Mouse (Mus musculus) monocyte, adult 59 days (primary cell): ENCODE data around the gene Rpl18. TPM values are rescaled to one million over a fixed set of nuclear protein-coding genes. Genes with fewer than 3 reads are reported as not detected.

Source experiments
- total RNA-seq, 2 experiments: library from RNA; stranded (reverse); gene quantifications; one replicate each; pipeline ENCODE4 v1.2.4; 2023

The Rpl18 gene
- 1,000 to 10,000 TPM; 1,433 to 1,476 TPM for total RNA-seq

DNA sequence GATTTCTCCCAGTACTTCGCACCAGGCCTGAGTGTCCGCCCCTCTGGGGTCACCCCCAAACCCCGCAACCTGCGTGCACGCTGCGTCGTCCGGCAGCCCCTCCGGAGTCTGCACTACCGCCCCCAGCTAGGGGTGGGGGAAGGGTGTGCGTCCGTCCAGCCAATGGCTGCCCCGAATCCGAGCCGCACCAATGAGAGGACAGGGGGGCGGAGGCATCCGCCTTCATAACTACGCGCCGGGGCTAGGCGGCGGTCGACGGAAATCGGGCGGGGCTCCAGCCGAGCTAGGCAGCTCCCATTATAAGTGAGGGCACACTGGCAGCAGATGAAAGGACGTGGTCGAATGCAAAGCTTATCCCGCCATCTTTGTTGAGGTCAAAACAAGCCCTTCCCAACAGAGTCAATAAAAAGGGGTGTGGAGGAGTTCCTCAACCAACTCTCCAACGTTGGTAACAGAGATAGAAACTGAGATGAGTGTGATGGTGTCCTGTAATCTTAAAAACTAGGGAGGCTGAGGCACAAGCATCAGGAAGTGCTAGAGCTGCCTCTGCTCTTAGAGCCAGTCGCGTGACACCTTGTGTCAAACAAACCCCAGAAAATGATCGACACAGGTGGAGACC lies at the start of gene Rpl18:
Rpl18 (plus strand) TSS at position 368 of the 619 bp plus-strand sequence.

DNA sequence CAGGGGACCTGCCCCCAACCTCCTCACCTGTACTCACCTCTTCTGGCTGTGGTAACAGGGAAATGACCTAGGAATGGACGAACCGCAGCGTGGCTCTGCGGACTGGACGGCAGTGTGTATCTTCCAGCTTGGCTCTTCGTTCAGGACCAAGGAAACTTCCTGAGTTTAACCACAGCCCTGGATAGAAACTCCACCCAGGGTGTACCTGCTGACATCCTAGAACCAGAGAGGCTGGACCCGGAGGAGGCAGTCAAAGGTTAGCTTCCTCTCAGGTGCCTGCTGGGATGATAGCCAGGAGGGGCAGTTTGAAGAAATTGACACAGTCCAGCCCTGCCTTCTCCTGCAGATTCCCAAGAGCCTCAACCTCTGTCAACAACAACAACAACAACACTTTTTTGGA lies 49.1 kb upstream of the Rpl18 start, which contains the start of gene Fut2:
Fut2 (minus strand) TSS at position 234 of the 400 bp plus-strand sequence.

DNA sequence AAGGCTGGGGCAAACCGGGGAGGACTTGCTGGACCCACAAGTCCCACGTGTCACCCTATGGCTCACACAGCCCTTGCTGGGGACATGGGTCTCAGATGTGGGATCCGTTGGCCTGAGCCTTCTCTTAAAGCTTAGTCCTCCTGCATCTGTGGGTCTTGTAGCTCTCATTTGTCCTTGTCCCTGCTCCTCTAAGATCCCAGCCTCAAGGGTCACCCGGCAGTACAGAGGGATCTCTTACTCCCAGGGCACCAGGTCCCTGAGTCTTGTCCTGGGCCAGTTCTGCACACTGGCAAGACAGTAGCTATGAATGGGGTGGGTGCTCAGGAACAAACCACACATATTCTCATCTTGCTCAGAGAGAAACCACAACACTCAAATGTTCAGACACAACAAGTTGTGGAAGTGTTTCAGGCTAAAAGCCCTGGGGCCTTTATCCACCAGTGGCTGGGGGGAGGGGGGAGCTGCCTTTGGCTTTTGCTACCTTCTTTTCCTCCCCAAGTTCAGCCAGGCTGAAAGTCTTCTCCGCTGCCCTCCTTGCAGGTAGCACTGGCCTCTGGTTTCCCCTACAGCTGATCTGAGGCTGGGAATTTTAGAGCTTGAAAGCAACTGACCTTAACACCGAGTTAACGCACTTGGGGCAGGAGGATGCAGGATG lies 31.7 kb upstream of the Rpl18 start, which contains the start of gene Ntn5:
Ntn5 (plus strand) TSS at position 627 of the 655 bp plus-strand sequence.

DNA sequence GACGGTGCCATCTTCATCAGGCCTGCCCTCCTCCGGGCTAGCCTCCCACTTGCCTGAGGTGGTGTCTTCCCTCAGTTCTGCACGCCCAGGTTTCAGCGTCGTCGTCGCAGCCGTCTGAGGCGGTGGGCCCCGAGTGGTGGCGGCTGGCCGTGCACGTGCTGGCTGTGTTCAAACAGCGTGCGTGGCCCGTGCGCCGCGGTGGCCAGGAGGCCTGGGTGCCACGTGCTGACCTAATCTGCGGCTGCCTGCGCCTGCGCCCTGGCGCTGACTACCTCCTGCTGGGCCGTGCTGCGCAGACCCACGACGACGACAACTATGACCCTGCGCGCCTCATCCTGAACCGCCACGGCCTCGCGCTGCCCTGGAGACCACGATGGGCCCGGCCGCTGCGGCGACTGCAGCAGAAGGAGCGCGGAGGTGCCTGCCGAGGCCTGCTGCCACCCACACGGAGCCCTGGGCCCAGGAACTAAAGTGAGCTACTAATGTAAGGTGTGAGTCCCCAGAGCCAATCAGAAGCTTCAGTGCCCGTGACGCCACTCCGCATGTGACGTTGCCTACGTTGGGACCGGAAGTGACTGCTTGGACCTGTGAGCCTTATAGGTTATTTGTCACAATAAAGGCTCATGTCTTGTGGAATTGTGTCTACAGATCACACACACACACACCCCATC lies 21.2 kb upstream of the Rpl18 start, which contains the start of gene Sec1:
Sec1 (minus strand) TSS at position 482 of the 671 bp plus-strand sequence.

DNA sequence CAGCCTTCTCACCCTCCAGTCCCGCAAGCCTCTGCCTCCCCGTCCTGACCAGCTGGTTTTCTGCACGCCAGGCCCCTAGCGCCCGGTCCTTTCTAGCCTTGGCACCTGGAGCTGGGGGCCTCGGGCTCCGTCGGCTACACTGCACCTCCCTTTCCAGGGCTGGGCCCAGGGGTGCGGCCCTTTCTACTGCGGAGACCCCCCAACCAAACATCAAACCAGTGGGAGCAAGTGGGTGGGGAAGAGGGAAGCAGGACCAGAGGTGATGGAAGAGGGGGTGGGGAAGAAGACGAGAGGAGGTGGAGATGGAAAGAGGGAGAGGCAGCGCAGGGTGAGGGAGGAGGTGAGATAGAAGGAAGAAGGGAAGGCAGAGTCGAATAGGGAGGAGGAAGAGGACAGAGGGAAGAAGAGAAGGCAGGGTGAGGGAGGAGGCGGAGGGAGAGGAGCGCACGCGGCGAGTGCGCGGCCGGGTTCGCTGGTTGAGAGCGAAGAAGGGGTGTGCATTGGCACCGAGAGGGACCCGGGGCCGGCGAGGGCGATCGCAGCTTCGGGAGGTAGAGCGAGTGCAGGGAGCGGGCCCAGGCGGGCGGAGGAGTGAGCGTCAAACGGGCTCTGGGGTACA lies 15.6 kb upstream of the Rpl18 start, which contains the start of gene Car11:
Car11 (plus strand) TSS at position 321 of the 619 bp plus-strand sequence.

DNA sequence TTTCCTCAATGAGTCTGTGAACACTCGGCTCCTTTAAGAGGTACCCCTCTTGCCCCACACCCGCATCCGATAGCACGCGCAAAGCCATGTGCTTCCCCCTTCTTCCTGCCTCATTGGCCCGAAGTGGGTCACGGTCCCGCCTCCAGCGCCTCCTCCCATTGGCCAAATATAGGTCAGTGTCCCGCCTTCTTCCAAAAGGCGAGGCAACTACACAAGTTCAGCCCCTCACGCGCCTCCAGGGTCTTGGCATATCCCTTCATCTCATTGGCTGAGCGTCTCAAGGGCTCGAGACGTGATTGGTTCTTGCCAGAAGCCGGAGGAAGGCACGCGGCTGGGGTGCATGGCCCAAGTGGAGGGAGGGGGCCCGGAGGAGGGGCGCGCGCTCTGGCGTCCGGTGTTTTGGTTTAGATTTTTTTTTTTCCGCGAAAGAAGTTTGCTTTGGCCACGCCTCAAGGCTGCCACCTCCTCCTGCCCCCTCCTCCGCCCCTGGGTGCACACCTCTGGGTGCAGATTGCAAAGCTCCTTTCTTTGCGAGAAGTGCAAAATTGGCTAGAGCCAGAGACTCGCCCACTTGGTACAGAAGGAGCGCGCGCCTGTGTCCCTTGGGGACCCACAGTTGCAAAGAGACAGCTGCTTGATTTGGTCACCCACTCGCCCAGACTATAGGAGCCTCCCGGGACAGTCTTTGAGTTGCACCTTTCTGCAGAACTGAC lies 10.4 kb upstream of the Rpl18 start, which contains the start of gene Dbp:
Dbp (plus strand) TSS at position 359 of the 713 bp plus-strand sequence.

DNA sequence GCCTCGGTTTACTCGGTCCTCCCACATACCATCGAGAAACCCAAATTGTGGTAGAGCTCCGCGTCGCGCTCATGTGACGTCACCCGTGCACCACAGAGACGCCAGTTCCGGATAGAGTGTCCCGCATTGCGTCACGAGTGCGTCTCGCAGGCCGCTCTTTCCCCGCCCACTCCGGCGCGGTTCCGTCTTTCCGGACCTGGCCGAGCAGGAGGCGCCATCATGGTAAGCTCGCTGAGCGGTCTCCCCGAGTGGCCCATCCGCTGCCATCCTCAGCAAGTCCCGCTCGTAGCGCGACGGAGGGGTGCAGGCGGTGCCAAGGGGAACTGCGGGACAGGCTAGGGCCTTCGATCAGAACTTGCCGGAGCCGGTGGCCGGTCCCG lies 2.7 kb downstream of the Rpl18 start, which contains the start of gene Sphk2:
Sphk2 (minus strand) TSS at position 85 of the 380 bp plus-strand sequence.

DNA sequence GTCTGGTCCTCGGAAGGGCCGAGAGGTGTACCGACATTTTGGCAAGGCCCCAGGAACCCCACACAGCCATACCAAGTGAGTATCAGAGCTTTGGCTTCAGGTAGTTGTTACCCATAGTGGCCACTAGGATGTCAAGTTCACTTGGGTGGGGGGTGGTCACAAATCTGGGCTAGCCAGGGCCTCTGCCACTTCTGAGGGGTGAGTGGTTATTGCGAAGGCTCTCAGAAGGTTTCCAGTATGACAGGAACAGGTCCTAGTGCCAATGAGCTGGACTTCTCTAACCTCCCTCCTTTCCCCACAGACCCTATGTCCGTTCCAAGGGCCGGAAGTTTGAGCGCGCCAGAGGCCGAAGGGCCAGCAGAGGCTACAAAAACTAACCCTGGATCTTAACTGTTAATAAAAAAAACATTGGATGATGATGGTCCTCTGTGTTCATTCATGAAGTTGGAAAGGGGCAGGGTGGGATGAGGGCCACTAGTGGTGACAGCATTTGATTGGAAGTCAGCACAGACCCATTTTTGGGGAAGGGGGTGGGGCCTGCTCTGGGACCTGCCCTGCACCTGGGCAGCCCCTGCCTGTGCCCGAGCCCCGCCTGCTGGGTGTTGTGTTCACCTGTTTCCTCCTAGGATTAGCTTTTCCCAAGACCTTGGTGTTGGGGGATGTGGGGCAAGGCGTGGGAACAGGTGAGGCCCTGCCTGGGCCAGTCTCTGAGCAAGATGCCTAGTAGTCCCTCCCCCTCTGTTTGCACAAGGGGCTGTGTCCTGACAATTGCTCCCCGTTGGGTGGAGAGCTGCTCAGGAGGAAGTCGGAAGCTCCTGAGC lies 5.4 kb downstream of the Rpl18 start, which contains the start of gene Fam83e:
Fam83e (plus strand) TSS at position 800 of the 821 bp plus-strand sequence.

DNA sequence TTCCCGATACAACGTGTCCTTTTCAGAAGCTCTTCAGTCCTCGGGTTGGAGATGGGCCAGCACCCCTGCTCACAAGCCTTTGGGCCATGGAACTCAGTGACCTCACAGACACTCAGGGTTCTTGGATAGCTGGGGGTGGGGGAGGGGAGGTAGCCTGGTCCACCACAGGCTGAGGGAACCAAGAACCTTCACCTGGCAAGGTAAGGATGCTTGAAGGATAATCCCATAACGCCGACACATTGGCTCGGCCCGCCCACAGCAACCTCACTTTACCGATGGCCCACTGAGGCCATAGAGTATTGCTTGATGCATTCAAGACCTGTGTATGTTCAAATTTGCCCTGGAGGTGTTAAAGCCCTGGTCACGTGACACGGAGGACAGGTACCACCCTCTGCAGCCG lies 10.5 kb downstream of the Rpl18 start, which contains the start of gene Spaca4:
Spaca4 (minus strand) TSS at position 101 of the 400 bp plus-strand sequence.

Other genes starting within 250 kb of the Rpl18 start
- gene Bax, start 248.6 kb upstream of the Rpl18 start, total RNA-seq = 100 to 1,000 TPM; 111 to 121 TPM
- not detected for gene Tulp2, start 233.6 kb upstream of the Rpl18 start, total RNA-seq
- gene Gm45808, start 228.6 kb upstream of the Rpl18 start, total RNA-seq = 1 to 10 TPM; 1.3 to 1.7 TPM
- gene Dhdh, start 226.7 kb upstream of the Rpl18 start, total RNA-seq = 10 to 100 TPM; 10.4 to 11.5 TPM
- gene Nucb1, start 205.1 kb upstream of the Rpl18 start, total RNA-seq = 100 to 1,000 TPM; 153 to 162 TPM
- gene Ppp1r15a, start 189.2 kb upstream of the Rpl18 start, total RNA-seq = 100 to 1,000 TPM; 820 to 877 TPM
- gene Plekha4, start 189.1 kb upstream of the Rpl18 start, total RNA-seq = under 1 TPM; 0.71 to 0.79 TPM
- gene Hsd17b14, start 160.6 kb upstream of the Rpl18 start, total RNA-seq = under 1 TPM in 1 of 2 experiments, not detected in 1; 0.39 TPM
- 10 to 100 TPM; 64.9 to 67.0 TPM for gene Bcat2, start 145.3 kb upstream of the Rpl18 start, total RNA-seq
- not detected for gene Fgf21, start 100.0 kb upstream of the Rpl18 start, total RNA-seq
- gene Fut1, start 98.2 kb upstream of the Rpl18 start, total RNA-seq = not detected
- under 1 TPM in 1 of 2 experiments, not detected in 1; 0.36 TPM for gene Izumo1, start 93.6 kb upstream of the Rpl18 start, total RNA-seq
- under 1 TPM; 0.45 to 0.49 TPM for gene Rasip1, start 88.0 kb upstream of the Rpl18 start, total RNA-seq
- not detected for gene Mamstr, start 75.5 kb upstream of the Rpl18 start, total RNA-seq
- not detected for gene Fut2, start 49.1 kb upstream of the Rpl18 start, total RNA-seq
- not detected for gene Ntn5, start 31.4 kb upstream of the Rpl18 start, total RNA-seq
- not detected for gene Sec1, start 21.1 kb upstream of the Rpl18 start, total RNA-seq
- gene Car11, start 15.6 kb upstream of the Rpl18 start, total RNA-seq = not detected
- 10 to 100 TPM in 1 of 2 experiments, 1 to 10 TPM in 1; 8.5 to 11.4 TPM for gene Dbp, start 10.4 kb upstream of the Rpl18 start, total RNA-seq
- 10 to 100 TPM; 48.8 to 50.4 TPM for gene Sphk2, start 2.5 kb downstream of the Rpl18 start, total RNA-seq
- gene Fam83e, start 5.8 kb downstream of the Rpl18 start, total RNA-seq = under 1 TPM; 0.58 to 0.67 TPM
- not detected for gene Spaca4, start 10.4 kb downstream of the Rpl18 start, total RNA-seq
- not detected for gene Lmtk3, start 68.3 kb downstream of the Rpl18 start, total RNA-seq
- under 1 TPM in 1 of 2 experiments, not detected in 1; 0.46 TPM for gene Sult2b1, start 69.2 kb downstream of the Rpl18 start, total RNA-seq
- 100 to 1,000 TPM; 104 to 114 TPM for gene Cyth2, start 99.1 kb downstream of the Rpl18 start, total RNA-seq
- gene Kcnj14, start 109.3 kb downstream of the Rpl18 start, total RNA-seq = under 1 TPM; 0.58 to 0.88 TPM
- 1 to 10 TPM; 9.1 to 9.8 TPM for gene Grwd1, start 115.5 kb downstream of the Rpl18 start, total RNA-seq
- 100 to 1,000 TPM in 1 of 2 experiments, 10 to 100 TPM in 1; 89.1 to 104 TPM for gene Kdelr1, start 157.3 kb downstream of the Rpl18 start, total RNA-seq
- under 1 TPM; 0.30 to 0.42 TPM for gene Grin2d, start 162.9 kb downstream of the Rpl18 start, total RNA-seq
- not detected for gene Syngr4, start 181.3 kb downstream of the Rpl18 start, total RNA-seq
- gene Tmem143, start 181.5 kb downstream of the Rpl18 start, total RNA-seq = 1 to 10 TPM; 7.7 to 9.3 TPM
- 100 to 1,000 TPM; 594 to 671 TPM for gene Emp3, start 205.9 kb downstream of the Rpl18 start, total RNA-seq
- gene Ccdc114, start 208.6 kb downstream of the Rpl18 start, total RNA-seq = 1 to 10 TPM; 3.0 to 3.4 TPM